Mouse (Mus musculus) lung, adult 2 months (tissue): ENCODE measurements around the gene Sh3kbp1. TPM values are rescaled to one million over a fixed set of nuclear protein-coding genes. Genes with fewer than 3 reads are reported as not detected.
"Not testable (repeated sequence)": the region's sequence is repeated elsewhere in the genome, so short reads cannot be mapped to it uniquely, and the experiment has no call there.

Experiments used
- DNase-seq: peaks from one replicate; pipeline ENCODE4 v3.0.0; 2022
- H3K4me1 ChIP-seq: fragments of 200-500 bp; 2 replicates; pipeline ENCODE4 v1.6.1; 2011; ENCODE audit warnings: low read length; ENCODE audit not compliant: control insufficient read depth, insufficient read depth
- H3K4me3 ChIP-seq: fragments of 200-500 bp; replicated peaks from 2 replicates; pipeline ENCODE3; 2011; ENCODE audit warnings: low read depth, mild to moderate bottlenecking, control low read depth, low read length; ENCODE audit errors: extremely low read depth
- CTCF ChIP-seq: fragments of 200-500 bp; IDR thresholded peaks from 2 replicates; pipeline ENCODE4 v1.5.1; 2011; ENCODE audit warnings: mild to moderate bottlenecking, low read length, control low read depth; ENCODE audit not compliant: insufficient read depth
- POLR2A ChIP-seq: fragments of 200-500 bp; IDR thresholded peaks from 2 replicates; pipeline ENCODE4 v1.6.1; 2011; ENCODE audit warnings: low read depth, mild to moderate bottlenecking, control low read depth, low read length, borderline replicate concordance; ENCODE audit errors: extremely low read depth
- WGBS: fragments of 180-500 bp; shearing (Covaris S2); methylation state at CpG from one replicate; pipeline ENCODE4 v1.1.7; 2018; 5-methylcytosine and 5-hydroxymethylcytosine counted together
- polyA plus RNA-seq: library from polyadenylated mRNA; depleted of rRNA; stranded (reverse); fragments of >200 nt; gene quantifications from 2 replicates; pipeline ENCODE4 v1.2.3, GENCODE M21; 2012; rRNA removed

Gene Sh3kbp1
- polyA plus RNA-seq = 12.2 and 16.5 TPM in 2 replicates

DNA sequence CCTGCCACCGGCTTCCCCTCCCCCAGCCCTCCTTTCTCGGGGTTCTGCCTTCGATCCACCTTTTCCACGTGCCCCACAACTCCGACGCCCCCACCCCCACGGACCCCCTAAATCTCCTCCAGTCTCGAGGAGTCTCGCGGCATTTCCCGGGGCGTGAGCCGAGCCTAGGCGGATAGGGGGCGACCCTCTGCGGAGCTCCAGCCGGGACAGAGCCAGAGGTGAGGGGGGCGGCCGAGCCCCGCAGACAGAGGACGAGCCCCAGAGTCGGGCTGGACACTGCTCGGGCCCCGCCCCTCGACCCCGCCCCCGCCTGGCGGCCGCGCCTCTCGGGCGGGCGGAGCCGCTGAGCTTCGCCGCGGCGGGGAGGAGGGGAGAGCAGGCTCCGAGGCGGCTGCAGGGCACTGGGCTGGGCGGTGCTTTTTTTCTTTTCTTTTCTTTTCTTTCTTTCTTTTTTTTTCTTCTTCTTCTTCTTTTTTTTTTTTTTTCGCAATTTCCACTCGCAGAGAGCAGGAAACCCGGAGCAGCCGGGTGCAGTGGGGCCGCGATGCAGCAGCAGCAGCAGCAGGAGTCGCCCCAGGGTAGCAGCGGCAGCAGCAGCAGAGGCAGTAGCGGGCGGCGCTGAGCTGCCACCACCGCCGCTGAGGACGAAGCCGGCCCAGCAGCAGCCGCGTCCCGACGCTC, at the start of gene Sh3kbp1:
Gene Sh3kbp1 (plus strand): TSS at position 366 of the 681 bp plus-strand sequence.
- whole genome bisulfite sequencing = 24% methylated on average over 58 of the region's 60 CpGs
- DNase-seq = peak; percentile 51
- TF ChIP-seq CTCF (no peak), POLR2A (no peak)
- peak within 1 kb of the TSS; percentile 75 for H3K4me3 ChIP-seq
- peaks cover 4% of the 10 kb centered on the region for H3K4me1 ChIP-seq

DNA sequence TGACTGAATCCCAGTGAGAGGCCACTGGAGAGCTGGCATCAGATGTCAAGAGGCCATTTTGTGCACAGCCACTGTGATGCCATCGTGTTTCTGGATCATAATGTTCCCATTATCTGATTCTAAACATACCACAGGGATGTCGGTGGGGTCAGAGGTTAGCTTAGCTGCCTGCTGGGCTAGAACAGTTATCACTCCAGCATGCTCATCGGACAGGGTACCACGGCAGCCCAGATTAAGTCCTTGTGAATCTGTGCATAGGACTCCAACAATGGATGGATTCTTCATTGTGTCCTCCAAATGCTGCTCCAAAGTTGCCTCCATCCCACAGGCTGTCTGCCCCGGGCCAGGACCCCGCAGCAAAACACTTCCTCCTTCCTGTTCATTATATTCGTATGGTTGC, 42.3 kb upstream of the Sh3kbp1 start:
- not testable (repeated sequence) for H3K4me1 ChIP-seq, H3K4me3 ChIP-seq, DNase-seq
- WGBS = 83% methylated on average over 7 of the region's 7 CpGs

DNA sequence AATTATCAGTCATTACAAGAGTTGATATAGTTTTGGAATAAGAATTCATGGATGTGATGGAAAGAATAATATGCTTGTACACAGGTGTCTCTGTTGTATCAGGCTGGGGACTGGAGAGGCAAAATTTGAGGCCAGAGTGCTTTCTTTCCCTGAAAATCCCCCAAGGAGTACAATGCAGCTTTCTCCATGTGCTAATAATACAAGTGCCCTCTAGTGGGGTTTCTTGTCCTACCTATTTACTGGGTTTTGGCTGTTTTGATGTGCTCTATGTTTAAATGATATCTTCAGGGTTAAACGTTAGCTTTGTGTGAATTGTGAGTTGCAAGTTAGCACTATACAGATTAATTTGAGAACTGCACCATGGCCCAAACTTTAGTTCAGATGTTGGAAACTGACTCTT, 35.4 kb upstream of the Sh3kbp1 start:
- no peak for DNase-seq
- TF ChIP-seq POLR2A (no peak), CTCF (no peak)
- H3K4me1 ChIP-seq = no peaks in the 10 kb centered on the region
- WGBS = 61% methylated on average over 1 of the region's 1 CpGs
- H3K4me3 ChIP-seq = no peak overlapping the region

DNA sequence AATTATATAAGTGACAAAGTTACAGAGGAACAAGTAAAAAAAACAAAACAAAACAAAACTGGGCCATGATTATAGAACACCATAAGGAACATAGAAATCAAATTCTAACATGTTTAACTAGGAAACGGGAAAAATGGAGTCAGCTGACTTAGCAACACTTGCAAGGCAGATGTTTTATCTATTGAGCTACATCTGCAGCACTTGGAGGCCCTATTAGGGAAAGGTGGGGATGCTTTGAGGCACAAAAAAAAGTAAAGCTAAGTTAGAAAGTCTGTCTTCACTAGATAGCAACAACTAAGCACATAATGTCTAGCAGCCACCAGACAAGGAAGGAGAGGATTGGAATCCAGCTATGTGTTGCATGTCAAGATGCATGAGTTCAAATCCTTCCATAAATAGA, 29.6 kb upstream of the Sh3kbp1 start:
- 52% methylated on average over 1 of the region's 1 CpGs for WGBS
- no peak for TF ChIP-seq POLR2A
- TF ChIP-seq CTCF = no peak

DNA sequence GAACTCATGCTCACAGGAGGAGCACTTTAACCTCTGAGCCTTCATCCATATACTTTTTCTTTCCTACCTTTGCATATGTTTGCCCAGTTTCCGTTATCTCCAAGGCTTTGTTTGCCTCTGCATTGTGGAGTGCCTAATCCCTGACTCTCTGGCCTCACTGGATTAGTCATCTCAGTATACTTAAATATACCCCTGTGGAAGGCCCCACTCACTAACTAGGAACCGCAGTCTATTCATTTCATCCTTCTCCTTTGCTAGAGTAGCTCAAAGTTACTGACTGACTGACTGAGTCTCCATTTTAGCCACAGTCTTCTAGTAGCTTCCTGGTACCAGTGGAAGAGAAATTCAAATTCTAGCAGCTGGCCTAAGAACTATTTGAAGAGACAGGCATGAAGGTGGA, 22.2 kb upstream of the Sh3kbp1 start:
- TF ChIP-seq POLR2A = no peak
- no peak for TF ChIP-seq CTCF
- WGBS = 70% methylated on average over 2 of the region's 2 CpGs
- no peak for DNase-seq
- H3K4me3 ChIP-seq = no peak overlapping the region
- no peaks in the 10 kb centered on the region for H3K4me1 ChIP-seq

More for the DNA sequence above, 29.6 kb upstream of the Sh3kbp1 start:
- no peaks in the 10 kb centered on the region for H3K4me1 ChIP-seq
- DNase-seq = no peak
- no peak overlapping the region for H3K4me3 ChIP-seq

DNA sequence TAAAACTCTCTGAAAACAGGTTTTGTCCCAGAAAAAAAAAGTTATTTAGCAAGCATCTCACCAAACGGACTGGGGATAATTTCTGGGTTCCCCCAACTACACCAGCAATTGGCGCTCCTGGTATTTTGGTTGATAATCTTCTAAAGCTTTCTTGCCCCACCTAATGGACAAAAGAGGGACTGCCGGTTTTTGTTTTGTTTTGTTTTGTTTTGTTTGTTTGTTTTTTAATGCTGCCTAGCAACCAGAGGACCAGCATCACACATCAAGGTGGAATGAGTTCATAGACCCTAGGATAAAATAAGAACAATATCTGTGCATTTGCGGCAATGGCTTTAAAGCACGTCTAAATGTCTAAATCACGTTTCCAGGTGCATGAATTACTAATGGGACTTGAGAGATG, 20.1 kb upstream of the Sh3kbp1 start:
- TF ChIP-seq POLR2A = no peak
- TF ChIP-seq CTCF = no peak
- 43% methylated on average over 6 of the region's 6 CpGs for WGBS
- Histone ChIP-seq H3K4me1 (no peaks in the 10 kb centered on the region), H3K4me3 (no peak overlapping the region)
- no peak for DNase-seq

DNA sequence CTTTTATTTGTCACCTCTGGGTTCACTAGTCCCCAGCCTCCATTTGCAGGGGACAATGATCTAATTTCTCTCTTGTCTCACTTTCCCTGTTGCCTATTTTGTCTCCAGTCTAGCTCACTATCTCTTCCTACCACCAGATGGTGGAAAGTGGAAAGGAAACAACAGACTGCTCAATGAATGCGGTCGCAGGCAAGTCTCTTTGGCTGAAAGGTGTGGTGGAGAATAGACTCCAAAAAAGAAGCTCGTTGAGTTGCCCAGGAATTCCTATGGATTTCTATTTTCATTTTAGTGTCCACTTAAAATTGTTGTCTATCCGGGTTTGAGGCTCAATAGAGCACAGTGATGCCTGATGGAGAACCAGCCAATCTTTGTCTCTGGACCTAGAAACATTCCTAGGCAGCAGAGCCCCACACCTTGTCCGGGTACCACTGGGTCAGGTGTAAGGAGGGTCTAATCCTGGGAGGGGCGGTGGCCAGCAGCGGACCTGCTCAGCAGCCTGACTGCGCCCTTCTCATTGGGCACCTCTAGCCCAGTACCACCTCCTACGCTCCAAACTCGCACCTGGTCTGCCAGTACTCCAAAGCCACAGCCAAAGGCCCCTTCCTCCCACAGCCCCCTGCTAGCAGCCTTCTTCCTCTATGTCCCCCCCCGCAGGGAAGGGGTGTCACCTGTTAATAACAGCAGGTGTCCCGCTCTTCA, 715 bp upstream of the Sh3kbp1 start:
- peaks cover 4% of the 10 kb centered on the region for H3K4me1 ChIP-seq
- peak overlapping the region; percentile 41 for H3K4me3 ChIP-seq
- TF ChIP-seq CTCF = no peak
- TF ChIP-seq POLR2A = no peak
- 28% methylated on average over 12 of the region's 12 CpGs for WGBS
- DNase-seq = no peak

DNA sequence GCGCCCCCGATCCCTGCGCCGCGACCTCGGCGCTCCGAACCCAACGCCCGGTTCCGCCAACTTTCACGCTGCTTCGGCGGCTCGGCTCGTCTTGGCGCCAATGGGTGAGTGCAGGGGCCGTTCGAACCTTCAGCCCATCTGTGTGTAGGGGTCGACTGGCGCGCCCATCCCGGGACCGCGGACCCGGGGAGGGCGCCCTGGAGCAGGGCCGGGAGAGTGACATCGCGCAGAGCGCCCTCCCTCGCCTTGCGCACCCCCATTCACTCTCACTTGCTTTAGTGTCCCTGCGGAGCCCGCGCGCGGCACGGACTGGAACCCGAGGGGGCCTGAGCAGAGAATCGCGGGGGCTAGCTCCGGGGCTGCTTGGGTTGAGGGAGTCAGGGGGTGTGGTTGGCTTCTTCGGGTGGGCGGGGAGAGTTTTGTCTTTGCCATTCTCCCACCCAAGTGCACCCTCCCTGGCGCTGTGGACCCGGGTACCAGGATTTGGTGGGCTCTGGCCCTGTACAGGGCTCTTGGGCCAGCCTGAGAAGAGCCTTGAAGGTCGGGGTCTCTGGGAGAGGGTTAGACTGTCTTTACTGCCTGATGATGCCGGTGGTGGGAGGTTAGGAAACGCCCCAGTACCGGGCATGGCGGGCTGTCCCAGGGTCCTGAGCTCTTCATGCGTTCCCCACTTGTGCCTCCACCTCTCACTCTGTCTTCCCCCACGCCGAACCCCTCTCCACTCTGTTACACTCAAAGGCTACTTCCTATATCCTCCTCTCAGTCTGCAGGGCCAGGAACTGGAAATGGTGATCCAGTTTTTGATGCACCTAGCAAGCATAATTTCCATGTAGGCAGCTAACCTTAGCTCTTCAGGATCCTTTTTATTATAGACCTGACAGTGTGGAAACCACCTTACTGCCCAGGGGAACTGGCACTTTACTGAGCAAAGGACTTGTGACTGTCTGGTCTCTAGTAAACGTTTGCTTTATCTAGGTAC, 805 bp downstream of the Sh3kbp1 start:
- TF ChIP-seq CTCF (no peak), POLR2A (no peak)
- H3K4me1 ChIP-seq = peaks cover 4% of the 10 kb centered on the region
- WGBS = 35% methylated on average over 56 of the region's 56 CpGs
- DNase-seq = no peak
- peak overlapping the region; percentile 75 for H3K4me3 ChIP-seq

DNA sequence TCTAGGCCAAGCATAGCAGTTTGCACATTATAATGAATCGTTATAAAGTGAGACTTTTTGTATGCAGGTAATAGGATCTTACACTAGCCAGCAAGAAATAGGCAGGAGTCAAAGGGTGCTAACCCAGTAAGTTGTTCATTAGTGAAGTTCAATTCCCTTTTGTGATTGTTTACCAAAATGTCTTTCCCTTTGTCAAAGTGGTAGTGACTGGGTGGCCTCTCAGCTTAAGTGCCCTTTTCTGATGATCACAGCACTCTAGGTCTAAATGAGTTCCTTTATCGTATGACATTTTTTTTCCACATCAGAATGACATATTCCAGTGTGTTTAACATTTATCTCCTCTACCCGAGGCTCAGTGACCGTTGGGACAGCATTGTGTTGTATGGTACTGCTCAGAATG, 1.6 kb downstream of the Sh3kbp1 start:
- Histone ChIP-seq H3K4me3 (no peak overlapping the region), H3K4me1 (peaks cover 4% of the 10 kb centered on the region)
- DNase-seq = no peak
- WGBS = 49% methylated on average over 4 of the region's 4 CpGs
- TF ChIP-seq CTCF (no peak), POLR2A (no peak)
